Mouse (Mus musculus) yolk sac, embryonic 10.5 days (tissue): ENCODE data around the gene Acbd6.

Experiments used
- DNase-seq: peaks from one replicate; pipeline ENCODE4 v3.0.0-alpha.2; 2017; ENCODE audit warnings: low spot score

Gene Acbd6

GRCm38 (mm10) chr1:155650121-155650846 is 92.4 kb downstream of the Acbd6 start:
- no peak for DNase-seq

GRCm38 (mm10) chr1:155654961-155655360 is 97.0 kb downstream of the Acbd6 start:
- no peak for DNase-seq

GRCm38 (mm10) chr1:155656321-155656720 is 98.4 kb downstream of the Acbd6 start:
- DNase-seq: no peak

- no peak for DNase-seq
Measured at GRCm38 (mm10) chr1:155663994-155664393, 106.1 kb downstream of the Acbd6 start.

- DNase-seq: no peak
Measured at GRCm38 (mm10) chr1:155675570-155675969, 117.7 kb downstream of the Acbd6 start.

- DNase-seq: no peak
Measured at GRCm38 (mm10) chr1:155681116-155681799, 123.3 kb downstream of the Acbd6 start.

GRCm38 (mm10) chr1:155686816-155687215 is 128.9 kb downstream of the Acbd6 start:
- no peak for DNase-seq

- DNase-seq: no peak
Measured at GRCm38 (mm10) chr1:155689141-155689540, 131.2 kb downstream of the Acbd6 start.

GRCm38 (mm10) chr1:155689558-155689957 is 131.6 kb downstream of the Acbd6 start:
- DNase-seq: no peak

- no peak for DNase-seq
Measured at GRCm38 (mm10) chr1:155692230-155692629, 134.3 kb downstream of the Acbd6 start.

- DNase-seq: no peak
Measured at GRCm38 (mm10) chr1:155693026-155693425, 135.1 kb downstream of the Acbd6 start.

GRCm38 (mm10) chr1:155693443-155693842 is 135.5 kb downstream of the Acbd6 start:
- no peak for DNase-seq

GRCm38 (mm10) chr1:155698373-155699159 is 140.6 kb downstream of the Acbd6 start:
- no peak for DNase-seq

- no peak for DNase-seq
Measured at GRCm38 (mm10) chr1:155700886-155701285, 143.0 kb downstream of the Acbd6 start.

- no peak for DNase-seq
Measured at GRCm38 (mm10) chr1:155703191-155703680, 145.3 kb downstream of the Acbd6 start.

- no peak for DNase-seq
Measured at GRCm38 (mm10) chr1:155704182-155704581, 146.3 kb downstream of the Acbd6 start.

GRCm38 (mm10) chr1:155713306-155713705 is 155.4 kb downstream of the Acbd6 start:
- DNase-seq: no peak

- DNase-seq: no peak
Measured at GRCm38 (mm10) chr1:155715366-155715765, 157.4 kb downstream of the Acbd6 start.

GRCm38 (mm10) chr1:155717301-155717700 is 159.4 kb downstream of the Acbd6 start:
- DNase-seq: no peak

GRCm38 (mm10) chr1:155718851-155719250 is 160.9 kb downstream of the Acbd6 start:
- no peak for DNase-seq

- DNase-seq: no peak
Measured at GRCm38 (mm10) chr1:155720006-155720405, 162.1 kb downstream of the Acbd6 start.

GRCm38 (mm10) chr1:155721443-155721842 is 163.5 kb downstream of the Acbd6 start:
- DNase-seq: no peak

- peak; percentile 70 for DNase-seq
Measured at GRCm38 (mm10) chr1:155722185-155722584, 164.3 kb downstream of the Acbd6 start.
